Mouse (Mus musculus) large intestine, adult 2 months (tissue): Measurements from ENCODE around the gene Cnn2. TPM values are rescaled to one million over a fixed set of nuclear protein-coding genes. Genes with fewer than 3 reads are reported as not detected.
A peak's percentile ranks its signal among the peaks of the same experiment; 100 is the strongest.

Experiments used
- DNase-seq: peaks from one replicate; pipeline ENCODE4 v3.0.0-alpha.2; 2012; ENCODE audit warnings: low read depth, low spot score
- WGBS: fragments of 180-500 bp; shearing (Covaris S2); methylation state at CpG from one replicate; pipeline ENCODE4 v1.1.7; 2018; 5-methylcytosine and 5-hydroxymethylcytosine counted together
- polyA plus RNA-seq: library from polyadenylated mRNA; depleted of rRNA; stranded (reverse); fragments of >200 nt; gene quantifications from 2 replicates; pipeline ENCODE4 v1.2.3, GENCODE M21; 2012

Gene Cnn2
- polyA plus RNA-seq, 1 experiment: 56.1 TPM

GRCm38 (mm10) chr10:79966886-79967400 lies 21.4 kb upstream of the Cnn2 start:
- no peak for DNase-seq
- 86% methylated on average over 5 of the region's 5 CpGs for WGBS

GRCm38 (mm10) chr10:79968181-79968580 lies 20.2 kb upstream of the Cnn2 start:
- 88% methylated on average over 1 of the region's 1 CpGs for WGBS
- DNase-seq: no peak

DNA sequence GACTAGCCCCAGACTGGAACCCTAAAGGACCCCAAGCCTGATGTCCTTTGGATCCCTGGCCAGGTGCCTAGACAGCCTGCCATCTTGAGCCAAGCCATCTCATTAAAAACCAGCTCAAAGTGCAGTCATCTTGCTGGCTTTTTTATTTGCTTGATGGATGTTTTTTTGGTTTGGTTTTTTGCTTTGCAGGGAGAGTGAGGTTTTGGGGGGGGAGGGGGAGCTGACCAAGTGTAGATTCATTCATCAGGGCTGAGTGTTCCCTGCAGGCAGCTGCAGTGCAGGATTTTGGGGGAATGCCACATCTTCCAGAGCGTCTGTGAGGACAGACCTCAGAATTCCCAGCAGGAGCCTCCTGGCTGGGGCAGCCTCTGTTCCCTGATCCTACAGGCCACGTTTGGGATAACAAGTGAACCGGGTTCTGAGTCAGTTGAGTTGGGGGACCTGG lies 19.2 kb upstream of the Cnn2 start:
- 38% methylated on average over 3 of the region's 3 CpGs for WGBS
- DNase-seq: no peak

DNA sequence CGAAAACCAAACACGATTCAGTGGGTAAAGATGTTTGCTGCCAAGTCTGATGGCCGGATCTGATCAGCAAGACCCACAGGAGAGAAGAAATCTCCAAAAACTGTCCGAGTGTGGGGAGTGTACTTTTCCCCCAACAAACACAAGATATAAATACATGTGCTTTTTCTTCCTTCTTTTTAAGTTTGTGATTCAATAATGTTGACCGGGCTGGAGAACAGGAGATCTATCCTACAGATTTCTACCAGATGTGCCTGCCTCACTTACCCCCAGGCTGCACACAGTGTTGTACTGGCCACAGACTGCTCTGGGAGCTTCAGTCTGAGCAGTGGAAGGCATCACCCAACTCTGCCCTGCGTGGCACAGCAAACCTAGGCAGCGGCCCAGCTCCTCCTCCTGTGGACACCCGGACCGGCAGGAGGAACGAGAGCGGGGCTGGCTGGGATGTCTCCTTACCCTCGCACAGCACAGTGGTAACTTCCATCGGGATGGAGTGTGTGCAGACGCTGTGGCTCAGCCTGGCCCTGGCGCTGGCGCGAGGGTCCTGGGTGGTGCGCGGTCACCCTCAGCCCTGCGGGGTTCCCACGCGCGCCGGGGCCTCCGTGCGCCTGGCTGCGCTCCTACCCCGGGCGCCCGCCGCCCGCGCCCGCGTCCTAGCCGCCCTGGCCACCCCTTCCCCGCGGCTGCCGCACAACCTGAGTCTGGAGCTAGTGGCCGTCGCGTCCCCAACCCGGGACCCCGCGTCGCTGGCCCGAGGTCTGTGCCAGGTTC lies 17.8 kb upstream of the Cnn2 start, which contains the start of gene Grin3b:
Gene Grin3b, plus strand, starts transcription at position 301 of the 768 bp plus-strand sequence.
- no peak for DNase-seq
- WGBS: 6% methylated on average over 47 of the region's 47 CpGs

DNA sequence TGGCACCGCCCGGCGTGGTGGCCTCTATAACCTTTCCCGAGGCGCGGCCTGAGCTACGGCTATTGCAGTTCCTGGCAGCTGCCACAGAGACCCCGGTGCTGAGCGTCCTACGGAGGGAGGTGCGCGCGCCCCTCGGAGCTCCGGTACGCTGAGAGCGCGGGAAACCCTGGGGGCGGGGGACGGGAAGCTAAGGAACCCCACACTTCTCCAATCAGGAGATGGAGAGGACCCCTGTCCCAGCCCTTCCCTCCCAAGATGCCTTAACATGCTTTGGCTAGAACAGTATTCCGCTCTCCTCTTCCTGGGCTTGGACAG lies 17.2 kb upstream of the Cnn2 start:
- WGBS: 9% methylated on average over 21 of the region's 21 CpGs
- DNase-seq: no peak

GRCm38 (mm10) chr10:79972831-79973230 lies 15.6 kb upstream of the Cnn2 start:
- 44% methylated on average over 14 of the region's 14 CpGs for WGBS
- DNase-seq: no peak

GRCm38 (mm10) chr10:79974087-79974486 lies 14.3 kb upstream of the Cnn2 start:
- WGBS: 91% methylated on average over 21 of the region's 21 CpGs
- DNase-seq: no peak

- WGBS: 84% methylated on average over 8 of the region's 8 CpGs
- no peak for DNase-seq
Observed at GRCm38 (mm10) chr10:79974668-79975067, 13.7 kb upstream of the Cnn2 start.

DNA sequence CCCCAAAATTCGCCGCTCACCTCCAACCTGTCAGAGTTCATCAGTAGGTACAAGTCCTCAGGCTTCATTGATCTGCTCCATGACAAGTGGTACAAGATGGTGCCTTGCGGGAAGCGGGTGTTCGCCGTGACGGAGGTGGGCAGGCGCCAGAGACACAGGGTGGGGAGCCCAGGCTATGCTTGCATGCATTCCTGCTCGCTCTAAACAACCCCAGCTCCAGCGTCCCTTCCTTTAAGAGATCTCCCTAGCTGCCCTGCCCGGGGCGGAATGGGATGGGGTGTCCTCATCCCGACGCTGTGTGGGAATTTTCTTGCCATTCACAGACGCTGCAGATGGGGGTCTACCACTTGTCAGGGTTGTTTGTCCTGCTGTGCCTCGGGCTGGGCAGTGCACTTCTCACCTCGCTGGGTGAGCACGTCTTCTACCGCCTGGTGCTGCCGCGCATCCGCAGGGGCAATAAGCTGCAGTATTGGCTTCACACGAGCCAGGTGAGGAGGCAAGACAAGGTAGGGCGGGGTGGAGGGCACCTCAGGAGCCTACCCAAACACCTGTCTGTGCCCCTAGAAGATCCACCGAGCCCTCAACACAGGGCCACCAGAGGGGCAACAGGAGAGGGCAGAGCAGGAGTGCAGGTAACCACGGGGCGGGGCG lies 12.2 kb upstream of the Cnn2 start:
- no peak for DNase-seq
- WGBS: 89% methylated on average over 28 of the region's 28 CpGs

GRCm38 (mm10) chr10:79976722-79977107 lies 11.7 kb upstream of the Cnn2 start:
- 87% methylated on average over 35 of the region's 36 CpGs for WGBS
- no peak for DNase-seq

GRCm38 (mm10) chr10:79977324-79977723 lies 11.1 kb upstream of the Cnn2 start:
- no peak for DNase-seq
- 93% methylated on average over 28 of the region's 28 CpGs for WGBS

DNA sequence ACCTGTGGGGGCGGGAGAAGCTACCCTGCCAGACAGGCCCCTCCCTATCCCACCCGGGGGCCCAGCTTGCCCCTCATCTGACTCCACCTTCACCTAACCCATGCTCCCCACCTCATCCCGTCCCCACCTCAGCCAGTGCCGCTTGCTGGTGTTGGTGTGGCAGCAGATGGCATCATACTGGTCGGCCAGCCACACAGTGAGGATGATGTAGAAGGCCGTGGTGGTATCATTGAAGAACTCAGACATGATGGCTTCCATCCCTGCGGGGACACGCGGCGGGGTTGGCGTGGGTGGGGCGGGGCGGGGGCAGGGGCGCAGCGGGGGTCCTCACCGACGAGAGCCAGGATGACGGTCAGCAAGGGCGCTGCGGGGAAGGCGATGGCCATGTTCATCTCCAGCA lies 10.3 kb upstream of the Cnn2 start:
- WGBS: 95% methylated on average over 21 of the region's 21 CpGs
- DNase-seq: no peak

GRCm38 (mm10) chr10:79979401-79980155 lies 8.8 kb upstream of the Cnn2 start:
- DNase-seq: no peak
- WGBS: 94% methylated on average over 22 of the region's 22 CpGs

- DNase-seq: no peak
- 40% methylated on average over 5 of the region's 5 CpGs for WGBS
Observed at GRCm38 (mm10) chr10:79983205-79983604, 5.2 kb upstream of the Cnn2 start.

- WGBS: under 1% methylated on average over 21 of the region's 21 CpGs
- DNase-seq: no peak
Observed at GRCm38 (mm10) chr10:79983670-79984069, 4.7 kb upstream of the Cnn2 start.

DNA sequence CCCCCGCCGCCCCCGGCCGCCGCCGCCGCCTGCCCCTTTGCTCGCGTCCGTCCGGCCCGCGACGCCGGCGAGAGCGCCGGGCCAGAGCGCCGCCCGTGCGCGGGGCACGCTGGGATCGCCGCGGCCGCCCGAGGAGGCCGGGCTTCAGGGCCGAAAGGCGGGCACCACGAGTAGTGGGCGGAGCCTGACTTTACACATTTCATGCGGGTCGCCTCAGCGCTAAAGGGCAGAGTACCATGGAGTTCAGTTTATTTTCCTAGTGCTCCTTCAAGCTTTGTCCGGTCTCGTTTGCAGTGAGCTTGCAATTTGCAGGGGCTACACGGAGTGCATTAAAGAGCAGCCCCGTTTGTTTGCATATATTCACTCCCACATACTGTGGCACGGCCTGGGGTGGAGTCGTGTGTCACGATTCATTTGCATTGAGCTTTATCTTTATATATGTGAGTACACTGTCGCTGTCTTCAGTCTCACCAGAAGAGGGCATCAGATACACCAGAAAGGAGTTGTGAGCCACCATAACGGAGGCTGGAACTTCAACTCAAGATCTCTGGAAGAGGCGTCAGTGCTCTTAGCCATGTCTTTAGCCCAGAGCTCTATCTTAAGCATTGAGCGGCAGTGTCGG lies 4.1 kb upstream of the Cnn2 start, which contains the start of gene Tmem259:
Gene Tmem259, minus strand, starts transcription at position 136 of the 622 bp plus-strand sequence.
- WGBS: under 1% methylated on average over 49 of the region's 49 CpGs
- no peak for DNase-seq

DNA sequence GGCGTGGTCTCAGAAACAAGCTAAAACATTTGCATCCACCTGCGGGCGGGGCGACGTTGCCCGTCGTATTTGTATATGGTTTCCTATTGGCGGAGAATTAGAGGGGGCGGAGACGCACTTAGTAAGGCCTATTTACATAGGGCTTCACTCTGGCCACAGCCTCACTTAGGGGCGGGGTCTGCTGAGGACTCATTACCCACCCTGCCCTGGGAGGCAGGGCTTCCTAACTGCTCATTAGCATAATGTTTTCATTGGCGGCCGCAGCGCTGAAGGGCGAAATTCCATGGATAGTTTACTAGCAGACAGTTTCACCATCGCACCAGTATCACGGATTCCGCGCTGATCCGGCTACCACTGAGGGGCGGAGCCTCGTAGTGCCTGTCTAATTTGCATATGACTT lies 3.5 kb upstream of the Cnn2 start:
- 0% methylated on average over 22 of the region's 22 CpGs for WGBS
- peak; percentile 91 for DNase-seq

- WGBS: 2% methylated on average over 35 of the region's 35 CpGs
Observed at GRCm38 (mm10) chr10:79985334-79986231, 2.8 kb upstream of the Cnn2 start.

More at GRCm38 (mm10) chr10:79985334-79986231, 2.8 kb upstream of the Cnn2 start:
- no peak for DNase-seq
